Mouse (Mus musculus) stomach, embryonic 15.5 days (tissue): Measurements from ENCODE around the gene Gstt3. TPM values are rescaled to one million over a fixed set of nuclear protein-coding genes. Genes with fewer than 3 reads are reported as not detected.

ENCODE experiments used
- ATAC-seq: fragments of 200-750 bp; cut with Nextera tagmentation; 2 replicates; pipeline ENCODE4 v1.8.0; 2017; ENCODE audit warnings: low read depth, moderate number of reproducible peaks, moderate TSS enrichment; ENCODE audit not compliant: insufficient read depth, low FRiP score
- H3K27ac ChIP-seq: fragments of 300-500 bp; sonication (generic); 2 replicates; pipeline ENCODE4 v1.5.1; 2015; ENCODE audit warnings: mild to moderate bottlenecking, inconsistent platforms
- H3K27me3 ChIP-seq: fragments of 300-500 bp; sonication (generic); replicated peaks from 2 replicates; pipeline ENCODE4 v1.6.1; 2015; ENCODE audit warnings: inconsistent platforms
- H3K36me3 ChIP-seq: fragments of 300-500 bp; sonication (generic); 2 replicates; pipeline ENCODE4 v1.6.1; 2015; ENCODE audit warnings: inconsistent platforms
- H3K4me1 ChIP-seq: fragments of 300-500 bp; sonication (generic); 2 replicates; pipeline ENCODE4 v1.6.1; 2015; ENCODE audit warnings: inconsistent platforms
- H3K4me2 ChIP-seq: fragments of 300-500 bp; sonication (generic); 2 replicates; pipeline ENCODE4 v1.6.1; 2015; ENCODE audit warnings: mild to moderate bottlenecking, inconsistent platforms
- H3K4me3 ChIP-seq: fragments of 300-500 bp; sonication (generic); replicated peaks from 2 replicates; pipeline ENCODE4 v1.5.1; 2015; ENCODE audit warnings: inconsistent platforms
- H3K9ac ChIP-seq: fragments of 300-500 bp; sonication (generic); 2 replicates; pipeline ENCODE4 v1.6.1; 2015; ENCODE audit warnings: inconsistent platforms
- H3K9me3 ChIP-seq: fragments of 300-500 bp; sonication (generic); 2 replicates; pipeline ENCODE4 v1.6.1; 2016; ENCODE audit warnings: inconsistent platforms
- WGBS: fragments of 180-500 bp; shearing (Covaris S2); methylation state at CpG from one replicate; pipeline ENCODE4 v1.1.7; 2015; 5-methylcytosine and 5-hydroxymethylcytosine counted together
- polyA plus RNA-seq: library from polyadenylated mRNA; unstranded; fragments of >200 nt; fragmentation: Nextera tagmentation; extraction: Ambion mirVana; gene quantifications from 2 replicates; pipeline ENCODE4 v1.2.1, GENCODE M21; 2015

The Gstt3 gene
- 42.1 and 43.5 TPM in 2 replicates for polyA plus RNA-seq

DNA sequence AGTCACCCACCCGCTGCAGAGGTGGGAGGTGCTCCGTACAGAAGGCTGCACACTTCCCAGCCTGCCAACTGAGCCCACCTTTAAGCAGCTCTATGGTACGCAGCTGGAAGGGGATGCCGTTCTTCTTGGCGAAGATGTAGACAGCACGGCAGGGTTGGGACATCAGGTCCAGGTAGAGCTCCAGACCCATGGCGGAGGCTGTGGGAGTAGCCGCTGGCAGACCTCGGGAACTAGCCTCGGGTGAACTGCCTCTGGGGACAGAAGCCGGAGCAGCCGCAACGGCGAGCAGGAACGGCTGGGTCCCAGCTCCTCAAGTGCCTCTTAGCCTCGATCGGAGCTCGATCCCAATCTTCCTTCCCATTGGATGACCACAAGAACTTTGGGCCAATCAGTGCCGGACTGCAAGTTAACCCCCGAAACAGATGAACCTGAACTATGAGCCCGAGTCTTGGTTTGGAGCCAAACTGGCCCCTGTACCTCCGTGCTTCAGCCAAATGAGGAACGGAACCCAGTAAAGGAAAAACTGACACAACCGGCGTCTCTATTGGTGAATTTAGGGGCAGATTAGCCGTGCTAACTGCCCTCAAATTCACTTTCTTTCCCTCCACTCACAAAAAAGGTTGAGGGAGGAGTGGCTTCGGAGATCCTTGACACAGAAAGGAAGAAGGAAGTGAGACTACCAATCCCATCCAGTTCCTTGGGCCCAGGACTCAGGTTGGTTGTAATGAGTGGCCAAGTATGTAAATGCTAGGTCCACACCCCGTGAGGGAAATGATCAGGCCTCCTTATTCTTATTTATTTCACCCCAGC lies at the start of gene Gstt3, which contains the start of gene Gm20441:
Gene Gstt3, minus strand, starts transcription at position 646 of the 810 bp plus-strand sequence.
Gene Gm20441, minus strand, starts transcription at position 186 of the 810 bp plus-strand sequence.
- no peaks in the 10 kb centered on the region for H3K36me3 ChIP-seq
- H3K4me1 ChIP-seq, result 0 out of 2 replicates have a peak, but pooled peaks cover 15% of the 10 kb centered on the region
- no peaks in the 10 kb centered on the region for H3K27me3 ChIP-seq
- WGBS, result under 1% methylated on average over 28 of the region's 28 CpGs
- H3K9ac ChIP-seq, result peak within 1 kb of the TSS; percentile 35; the same call in 1 of the 2 replicates
- H3K27ac ChIP-seq, result peak within 1 kb of the TSS; percentile 90
- ATAC-seq, result peak; percentile 91
- H3K4me3 ChIP-seq, result peak within 1 kb of the TSS; percentile 57
- no peaks in the 10 kb centered on the region for H3K9me3 ChIP-seq
- H3K4me2 ChIP-seq, result peak within 1 kb of the TSS; percentile 96

DNA sequence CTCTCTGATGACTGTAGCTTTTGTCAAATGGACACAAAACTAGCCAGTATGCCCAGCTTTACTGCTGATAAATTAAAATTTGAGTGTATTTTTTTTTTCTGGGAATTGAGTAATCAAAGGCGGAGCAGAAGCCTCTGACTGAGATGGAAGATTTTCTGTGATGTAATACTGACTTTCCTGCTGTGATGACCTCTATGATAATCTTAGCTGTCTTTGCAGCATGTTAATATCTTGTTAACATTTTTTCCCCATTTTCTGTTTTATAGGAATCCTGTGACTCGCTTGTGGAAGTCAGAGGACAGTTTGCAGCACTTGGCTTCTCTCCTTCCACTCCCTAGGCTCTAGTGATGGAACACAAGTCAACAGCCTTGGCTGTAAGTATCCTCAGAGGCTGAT lies 49.1 kb upstream of the Gstt3 start:
- Histone ChIP-seq H3K9ac (no peak overlapping the region), H3K27me3 (no peaks in the 10 kb centered on the region), H3K27ac (no peak overlapping the region), H3K4me3 (no peak overlapping the region), H3K4me2 (no peak overlapping the region), H3K36me3 (no peaks in the 10 kb centered on the region), H3K4me1 (peaks cover 18% of the 10 kb centered on the region), H3K9me3 (no peaks in the 10 kb centered on the region)
- ATAC-seq, result no peak
- 83% methylated on average over 2 of the region's 2 CpGs for WGBS

DNA sequence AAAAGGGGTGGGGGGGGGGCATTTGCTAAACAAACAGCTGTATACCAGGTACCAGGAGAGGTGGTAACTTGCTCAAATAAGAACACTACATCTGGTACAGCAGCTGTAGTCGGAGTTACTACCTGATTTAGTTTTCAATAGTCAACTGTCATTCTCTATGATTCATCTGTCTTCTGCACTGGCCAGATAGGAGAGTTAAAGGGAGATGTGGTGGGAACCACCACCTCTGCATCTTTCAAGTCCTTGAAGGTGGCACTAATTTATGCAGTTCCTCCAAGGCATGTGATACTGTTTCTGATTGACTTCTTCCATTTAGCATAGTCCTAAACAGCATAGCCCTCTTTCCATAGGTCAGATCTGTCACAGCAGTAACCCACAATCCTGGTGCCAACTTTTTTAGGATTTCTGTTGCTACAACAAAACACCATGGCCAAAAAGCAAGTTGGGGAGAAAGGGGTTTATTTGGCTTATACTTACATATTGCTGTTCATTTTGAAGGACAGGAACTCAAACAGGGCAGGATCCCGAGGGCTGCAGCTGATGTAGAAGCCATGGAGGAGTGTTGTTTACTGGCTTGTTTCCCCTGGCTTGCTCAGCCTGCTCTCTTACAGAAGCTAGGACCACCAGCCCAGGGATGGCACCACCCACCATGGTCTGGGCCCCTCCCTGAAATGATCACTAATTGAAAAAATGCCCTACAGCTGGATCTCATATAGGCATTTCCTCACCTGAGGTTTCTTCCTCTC lies 48.5 kb upstream of the Gstt3 start:
- Histone ChIP-seq H3K4me1 (peaks cover 14% of the 10 kb centered on the region; the same call in 1 of the 2 replicates), H3K27ac (no peak overlapping the region), H3K36me3 (no peaks in the 10 kb centered on the region), H3K9me3 (no peaks in the 10 kb centered on the region), H3K4me3 (no peak overlapping the region), H3K27me3 (no peaks in the 10 kb centered on the region), H3K4me2 (no peak overlapping the region), H3K9ac (no peak overlapping the region)
- ATAC-seq, result no peak
- WGBS, result 75% methylated on average over 2 of the region's 2 CpGs

DNA sequence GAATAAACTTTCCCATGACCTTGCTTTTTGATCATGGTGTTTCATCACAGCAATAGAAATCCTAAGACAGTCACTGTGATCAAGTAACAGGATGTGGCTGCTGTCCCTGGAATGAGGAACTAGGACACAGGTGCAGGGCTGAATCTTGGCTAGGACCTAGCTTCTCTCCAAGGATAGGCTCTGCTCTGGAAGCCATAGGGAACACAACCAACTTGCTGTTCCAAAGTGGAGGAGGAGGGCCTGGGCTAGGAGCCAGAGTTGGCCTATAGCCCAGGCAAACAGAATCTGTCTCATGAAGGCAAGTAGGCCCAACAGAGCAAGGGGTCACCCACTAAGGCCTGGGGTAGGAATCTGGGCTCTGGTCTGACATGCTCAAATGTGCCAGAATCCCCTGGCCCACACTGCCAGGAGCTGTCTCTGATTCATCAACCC lies 47.3 kb upstream of the Gstt3 start:
- H3K27me3 ChIP-seq, result no peaks in the 10 kb centered on the region
- ATAC-seq, result no peak

DNA sequence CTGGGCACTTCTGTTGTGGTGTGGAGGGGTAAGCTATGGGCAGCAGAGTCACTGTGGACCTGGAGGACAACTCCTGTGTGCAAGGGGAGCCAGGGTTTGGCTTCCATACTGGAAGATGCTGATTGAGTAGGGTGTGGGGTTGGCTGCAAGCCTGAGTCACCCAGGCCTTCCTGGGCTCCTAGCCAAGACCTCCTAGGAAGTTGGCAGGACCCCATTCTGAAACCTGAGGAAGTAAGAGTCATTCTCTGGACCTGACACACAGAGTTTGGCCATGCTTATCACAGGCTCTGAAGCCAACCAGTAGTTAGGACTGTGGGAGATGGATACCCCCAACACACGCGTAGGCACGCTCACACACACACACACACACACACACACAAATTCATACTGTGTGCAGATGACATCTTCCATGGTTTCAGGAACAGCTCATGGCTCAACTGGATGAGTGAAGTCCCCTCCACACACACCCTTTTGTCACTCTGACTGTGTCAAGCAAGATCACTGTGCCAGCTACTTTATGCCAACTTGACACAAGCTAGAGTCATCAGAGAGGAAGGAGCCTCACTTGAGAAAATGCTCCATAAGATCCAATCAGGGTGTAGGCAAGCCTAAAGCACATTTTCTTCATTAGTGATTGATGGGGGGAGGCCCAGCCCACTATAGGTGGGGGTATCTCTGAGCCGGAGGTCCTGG lies 46.6 kb upstream of the Gstt3 start:
- Histone ChIP-seq H3K4me3 (no peak overlapping the region), H3K36me3 (no peaks in the 10 kb centered on the region), H3K4me2 (no peak overlapping the region), H3K9ac (no peak overlapping the region), H3K27ac (no peak overlapping the region; the same call in 1 of the 2 replicates), H3K4me1 (0 out of 2 replicates have a peak, but pooled peaks cover 7% of the 10 kb centered on the region), H3K9me3 (no peaks in the 10 kb centered on the region), H3K27me3 (no peaks in the 10 kb centered on the region)
- WGBS, result 87% methylated on average over 4 of the region's 4 CpGs
- no peak; the same call in 1 of the 2 replicates for ATAC-seq

More for the DNA sequence above, 47.3 kb upstream of the Gstt3 start:
- Histone ChIP-seq H3K4me2 (no peak overlapping the region), H3K4me1 (peaks cover 11% of the 10 kb centered on the region; the same call in 1 of the 2 replicates), H3K36me3 (no peaks in the 10 kb centered on the region), H3K9ac (no peak overlapping the region), H3K27ac (no peak overlapping the region), H3K9me3 (no peaks in the 10 kb centered on the region), H3K4me3 (no peak overlapping the region)

DNA sequence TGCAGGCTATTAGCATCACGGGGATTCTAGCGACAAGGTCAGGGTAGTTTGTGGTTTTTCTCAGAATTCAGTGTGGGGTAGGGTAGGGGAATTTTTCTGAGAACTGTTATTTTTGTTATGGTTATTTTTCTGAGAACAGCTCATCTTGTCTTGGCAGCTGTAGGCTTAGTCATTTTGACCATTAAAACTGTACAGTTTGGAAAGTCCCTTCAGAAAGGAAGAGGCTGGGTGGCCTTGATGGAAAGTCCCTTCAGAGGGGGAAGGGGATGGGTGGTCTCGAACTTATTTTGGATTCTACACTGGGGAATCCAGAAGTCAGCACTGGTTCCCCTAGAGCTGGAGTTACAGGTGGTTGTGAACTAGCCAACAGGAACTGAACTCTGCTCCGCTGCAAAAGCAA lies 43.3 kb upstream of the Gstt3 start:
- no peak overlapping the region for H3K4me3 ChIP-seq
- WGBS, result 82% methylated on average over 4 of the region's 4 CpGs
- H3K27me3 ChIP-seq, result no peaks in the 10 kb centered on the region
- ATAC-seq, result no peak
- no peak overlapping the region for H3K27ac ChIP-seq
- H3K36me3 ChIP-seq, result no peaks in the 10 kb centered on the region
- H3K4me1 ChIP-seq, result 0 out of 2 replicates have a peak, but pooled peaks cover 7% of the 10 kb centered on the region
- H3K9me3 ChIP-seq, result no peaks in the 10 kb centered on the region
- H3K9ac ChIP-seq, result no peak overlapping the region
- no peak overlapping the region for H3K4me2 ChIP-seq

DNA sequence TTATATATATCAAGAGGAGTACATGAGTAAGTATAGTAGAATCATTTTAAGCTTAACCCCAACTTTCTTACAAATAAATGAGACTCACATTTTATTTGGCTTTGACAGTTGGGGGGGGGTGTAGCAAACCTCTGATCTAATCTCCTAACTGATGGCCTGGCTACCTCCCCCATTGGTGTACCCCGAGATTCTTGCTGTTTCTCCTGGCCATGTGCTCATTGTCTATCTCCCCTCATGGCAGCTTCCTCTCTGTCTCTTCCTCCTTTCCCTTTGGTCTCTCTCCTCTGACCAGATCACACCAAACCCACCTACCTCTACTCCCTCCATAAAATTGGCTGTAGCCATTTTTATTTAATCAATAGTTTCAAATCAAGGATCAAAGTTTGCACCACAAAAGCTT lies 42.6 kb upstream of the Gstt3 start:
- no peaks in the 10 kb centered on the region for H3K27me3 ChIP-seq
- no peaks in the 10 kb centered on the region for H3K36me3 ChIP-seq
- no peak overlapping the region for H3K4me2 ChIP-seq
- no peak overlapping the region for H3K4me3 ChIP-seq
- H3K9ac ChIP-seq, result no peak overlapping the region
- H3K27ac ChIP-seq, result no peak overlapping the region
- ATAC-seq, result no peak
- H3K4me1 ChIP-seq, result 0 out of 2 replicates have a peak, but pooled peaks cover 7% of the 10 kb centered on the region
- WGBS, result 74% methylated on average over 1 of the region's 1 CpGs
- no peaks in the 10 kb centered on the region for H3K9me3 ChIP-seq

DNA sequence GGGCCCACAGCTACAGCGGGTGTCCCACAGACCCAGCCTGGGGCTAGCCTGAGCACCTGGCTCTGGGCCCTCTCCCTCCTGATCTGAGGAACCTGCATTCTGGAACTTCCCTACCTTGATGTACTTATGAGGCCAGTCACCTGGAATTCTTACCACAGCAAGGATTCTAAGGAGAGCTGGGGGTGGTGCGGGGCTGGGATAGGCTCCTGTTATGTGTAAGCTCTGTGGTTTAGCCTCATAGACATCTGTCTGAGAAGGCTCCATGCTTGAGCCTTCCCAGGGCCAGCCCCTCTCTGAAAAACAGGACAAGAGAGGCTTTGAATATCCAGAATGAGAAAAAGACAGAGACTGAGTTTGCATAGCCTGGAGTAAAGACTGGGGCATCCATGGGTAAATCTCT lies 41.2 kb upstream of the Gstt3 start, which contains the start of gene Gstt4:
Gene Gstt4, minus strand, starts transcription at position 101 of the 400 bp plus-strand sequence.
- 87% methylated on average over 2 of the region's 2 CpGs for WGBS
- ATAC-seq, result no peak

DNA sequence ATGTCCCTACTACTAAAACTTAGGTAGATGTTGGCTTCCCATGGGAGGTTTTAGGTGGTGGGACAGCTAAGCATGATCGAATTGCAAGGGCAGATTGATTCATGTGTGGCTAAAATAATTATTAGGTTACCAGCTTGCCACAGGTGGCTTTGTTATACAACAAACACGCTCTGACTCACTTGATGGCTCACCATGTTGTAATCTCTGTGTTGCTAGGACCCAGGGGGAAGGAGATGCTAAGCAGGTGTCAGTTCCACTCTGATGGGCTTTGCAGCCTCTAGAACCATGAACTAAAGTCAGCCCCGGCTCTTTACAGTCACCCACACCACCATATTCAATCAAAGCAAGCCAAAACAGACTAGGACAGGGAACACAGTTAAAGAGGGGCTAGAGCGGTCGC lies 38.7 kb upstream of the Gstt3 start:
- ATAC-seq, result no peak
- WGBS, result 79% methylated on average over 5 of the region's 5 CpGs

More for the DNA sequence above, 41.2 kb upstream of the Gstt3 start, which contains the start of gene Gstt4:
- no peaks in the 10 kb centered on the region for H3K27me3 ChIP-seq
- H3K4me3 ChIP-seq, result no peak within 1 kb of the TSS
- no peak within 1 kb of the TSS for H3K9ac ChIP-seq
- H3K36me3 ChIP-seq, result no peaks in the 10 kb centered on the region
- H3K4me1 ChIP-seq, result 0 out of 2 replicates have a peak, but pooled peaks cover under 1% of the 10 kb centered on the region
- no peak within 1 kb of the TSS for H3K4me2 ChIP-seq
- no peak within 1 kb of the TSS for H3K27ac ChIP-seq
- no peaks in the 10 kb centered on the region for H3K9me3 ChIP-seq

DNA sequence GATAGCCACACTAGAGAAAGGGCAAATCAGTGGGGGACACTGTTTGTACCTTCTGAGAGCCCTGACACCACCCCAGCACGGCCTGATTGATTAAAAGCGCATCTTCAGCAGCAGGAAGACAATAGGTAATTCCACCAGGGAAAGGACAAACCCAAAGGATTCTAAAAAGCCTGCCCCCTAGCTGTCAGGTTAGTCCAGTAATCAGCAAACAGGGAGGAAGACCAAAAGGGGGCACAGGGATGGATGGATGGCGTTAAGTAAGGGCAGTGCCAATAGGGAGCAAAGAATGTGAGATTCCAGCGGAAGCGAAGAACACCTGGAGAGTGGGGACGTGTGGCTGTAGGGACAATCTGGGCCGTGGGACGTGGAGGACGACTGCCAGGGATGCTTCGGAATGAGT lies 37.4 kb upstream of the Gstt3 start:
- Histone ChIP-seq H3K27me3 (no peaks in the 10 kb centered on the region), H3K9me3 (no peaks in the 10 kb centered on the region), H3K4me1 (no peaks in the 10 kb centered on the region), H3K4me3 (no peak overlapping the region), H3K36me3 (no peaks in the 10 kb centered on the region), H3K4me2 (no peak overlapping the region), H3K27ac (no peak overlapping the region), H3K9ac (no peak overlapping the region)
- ATAC-seq, result no peak
- 58% methylated on average over 10 of the region's 10 CpGs for WGBS

More for the DNA sequence above, 38.7 kb upstream of the Gstt3 start:
- Histone ChIP-seq H3K27me3 (no peaks in the 10 kb centered on the region), H3K4me3 (no peak overlapping the region), H3K9me3 (no peaks in the 10 kb centered on the region), H3K4me1 (no peaks in the 10 kb centered on the region), H3K9ac (no peak overlapping the region), H3K4me2 (no peak overlapping the region), H3K27ac (no peak overlapping the region), H3K36me3 (no peaks in the 10 kb centered on the region)

DNA sequence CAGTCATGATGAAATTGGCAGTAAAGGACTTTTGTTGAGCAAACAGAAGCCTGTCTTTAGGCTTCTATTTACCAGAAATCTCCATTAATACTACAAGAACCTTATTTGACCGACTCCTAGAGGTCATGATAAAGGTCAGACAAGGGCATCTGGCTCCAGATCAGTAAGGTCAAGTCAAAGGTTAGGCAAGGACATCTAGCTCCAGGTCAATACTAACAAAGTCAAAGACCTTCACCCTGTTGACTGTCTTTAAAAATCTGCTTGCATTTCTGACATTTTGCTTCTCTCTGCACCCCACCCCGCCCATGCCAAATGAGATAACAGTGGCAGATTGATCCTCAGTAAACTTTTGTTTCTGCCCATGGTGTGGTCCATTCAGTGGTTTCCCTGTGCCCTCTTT lies 23.0 kb upstream of the Gstt3 start:
- no peak overlapping the region for H3K9ac ChIP-seq
- WGBS, result 62% methylated on average over 2 of the region's 2 CpGs
- ATAC-seq, result no peak

More for the DNA sequence above, 23.0 kb upstream of the Gstt3 start:
- Histone ChIP-seq H3K27me3 (no peaks in the 10 kb centered on the region), H3K4me2 (no peak overlapping the region), H3K4me1 (no peaks in the 10 kb centered on the region), H3K9me3 (no peaks in the 10 kb centered on the region), H3K27ac (no peak overlapping the region), H3K36me3 (no peaks in the 10 kb centered on the region), H3K4me3 (no peak overlapping the region)
